Mouse (Mus musculus) bone marrow, adult 2 months (tissue): Measurements from ENCODE around the gene Scn8a.

Source experiments
- CTCF ChIP-seq: fragments of 200-500 bp; IDR thresholded peaks from 2 replicates; pipeline ENCODE4 v1.5.1; 2011; ENCODE audit warnings: low read length, control low read depth; ENCODE audit not compliant: control insufficient read depth, insufficient read depth
- POLR2A ChIP-seq: fragments of 200-500 bp; IDR thresholded peaks from 2 replicates; pipeline ENCODE4 v1.6.1; 2011; ENCODE audit warnings: low read depth, mild to moderate bottlenecking, control low read depth, low read length, borderline replicate concordance; ENCODE audit not compliant: control insufficient read depth

DNA sequence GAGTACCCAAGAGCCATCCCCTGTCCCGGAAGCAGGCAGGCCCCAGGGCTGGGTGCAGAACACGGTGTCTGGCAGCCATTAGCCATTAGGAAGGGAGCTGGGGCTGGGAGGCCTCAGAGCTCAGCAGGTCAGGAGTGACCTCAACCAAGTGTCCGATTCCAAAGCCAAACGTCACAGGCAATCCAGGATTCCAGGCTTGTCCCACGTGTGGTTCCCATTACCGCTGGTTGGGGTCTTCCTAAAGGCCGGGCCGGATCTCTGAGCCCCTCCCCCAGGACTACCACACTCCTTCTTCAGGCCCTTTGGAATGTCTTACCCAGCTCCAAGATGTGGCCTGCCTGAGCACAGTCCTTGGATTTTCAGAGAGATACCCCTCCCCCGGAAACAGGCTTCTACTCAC is 225.3 kb downstream of the Scn8a start:
- TF ChIP-seq CTCF: no peak
- TF ChIP-seq POLR2A: no peak
